Mouse (Mus musculus): ENCODE measurements at regions not wholly inside any gene's neighbourhood (a gene's known extent, or its start where the extent isn't known, plus 50 kb on each side); places are given as distances from the start of the nearest gene placed in this dataset.

DNA sequence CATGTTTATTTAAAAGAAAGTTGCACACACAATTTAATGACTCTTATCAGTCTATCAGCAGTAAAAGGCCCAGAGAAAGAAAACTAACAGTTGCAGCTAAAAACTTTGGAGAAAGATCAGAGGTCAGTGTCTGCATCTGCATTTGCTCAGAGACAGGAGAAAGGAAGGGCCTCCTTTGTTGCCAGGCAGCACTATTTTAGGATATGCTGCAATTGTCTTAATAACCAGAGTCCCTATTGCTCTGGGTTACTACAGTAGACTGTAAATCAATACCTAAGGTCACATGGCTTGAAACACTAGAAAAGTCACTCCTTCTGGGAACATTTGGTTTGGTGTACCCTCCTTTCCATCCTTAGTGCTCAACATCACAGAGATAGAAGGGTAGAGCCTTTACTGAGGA lies 175.7 kb downstream of the Hdgfl1 start:
- H3K9ac ChIP-seq = no peak overlapping the region
- H3K27ac ChIP-seq (replicated peaks) = peak overlapping the region; percentile 61
- no peak overlapping the region for H3K4me2 ChIP-seq
- no peaks in the 10 kb centered on the region for H3K27me3 ChIP-seq
- 0 out of 2 replicates have a peak, but pooled peaks cover 6% of the 10 kb centered on the region for H3K9me3 ChIP-seq
- H3K4me1 ChIP-seq (replicated peaks) = peaks cover 5% of the 10 kb centered on the region
- no peak overlapping the region for H3K4me3 ChIP-seq
- no peak for ATAC-seq (ENCODE audit: low read depth)
- H3K36me3 ChIP-seq = no peaks in the 10 kb centered on the region

DNA sequence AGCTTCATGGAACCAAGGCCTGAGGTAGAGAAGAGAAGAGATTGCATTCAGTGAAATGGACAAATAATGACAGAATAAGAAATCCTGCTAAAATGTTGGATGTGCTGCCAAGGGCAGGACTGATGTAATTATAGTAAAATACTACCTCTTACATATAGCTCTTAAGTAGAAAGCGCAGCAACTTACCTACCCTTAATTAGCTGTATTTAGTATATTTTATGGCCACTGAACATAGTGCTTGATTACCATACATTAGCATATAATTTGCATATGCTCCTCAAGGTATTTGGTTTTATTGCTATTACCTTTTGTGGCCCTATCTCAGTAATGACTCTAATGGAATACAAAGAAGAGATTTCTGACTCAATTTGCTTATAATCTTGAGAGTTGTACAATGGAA lies 176.2 kb downstream of the Hdgfl1 start:
- ATAC-seq (ENCODE audit: low read depth) = peak; percentile 74; the same call in 1 of the 2 replicates
- Histone ChIP-seq H3K9ac (no peak overlapping the region), H3K4me1 (replicated peaks) (peaks cover 5% of the 10 kb centered on the region), H3K36me3 (no peaks in the 10 kb centered on the region), H3K27me3 (no peaks in the 10 kb centered on the region), H3K27ac (replicated peaks) (peak overlapping the region; percentile 38; the same call in 1 of the 2 replicates), H3K4me2 (no peak overlapping the region), H3K4me3 (no peak overlapping the region), H3K9me3 (0 out of 2 replicates have a peak, but pooled peaks cover 3% of the 10 kb centered on the region)
- WGBS = 43% methylated on average over 1 of the region's 1 CpGs

DNA sequence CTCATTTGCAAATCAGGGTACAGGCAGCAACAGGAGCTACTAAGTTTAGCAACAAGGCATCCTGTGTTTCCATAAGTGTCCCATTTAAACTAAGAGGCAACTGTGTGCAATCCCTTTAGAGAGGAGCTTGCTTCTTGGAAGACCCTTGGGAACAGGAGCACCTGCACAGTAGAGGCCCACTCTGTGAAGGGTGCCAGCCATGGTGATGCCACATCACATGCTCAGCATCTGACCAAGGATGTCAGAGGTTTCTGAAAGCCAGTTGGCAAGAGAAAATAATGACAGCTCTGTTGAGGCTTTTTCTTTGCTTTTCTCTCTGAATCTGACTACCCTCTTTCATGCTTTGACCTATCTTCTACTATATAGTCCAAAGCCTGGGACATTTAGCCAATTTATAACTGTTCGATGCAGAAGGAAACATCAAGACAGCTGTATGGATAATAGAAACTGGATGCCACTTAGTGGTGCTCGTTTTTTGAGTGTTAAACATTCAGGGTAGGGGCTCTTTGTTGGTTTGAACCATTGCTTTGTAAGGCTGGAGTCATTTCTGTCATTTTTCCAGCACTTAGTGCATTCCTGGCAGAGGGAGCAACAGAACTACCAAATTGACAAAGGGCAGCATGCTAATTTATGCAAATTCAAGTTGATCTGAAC lies 193.9 kb downstream of the Hdgfl1 start:
- H3K9me3 ChIP-seq = no peaks in the 10 kb centered on the region
- H3K9ac ChIP-seq = no peak overlapping the region
- no peak for ATAC-seq (ENCODE audit: low read depth)
- WGBS = 60% methylated on average over 2 of the region's 2 CpGs
- no peak overlapping the region for H3K27ac ChIP-seq (replicated peaks)
- no peaks in the 10 kb centered on the region for H3K27me3 ChIP-seq
- H3K4me1 ChIP-seq (replicated peaks) = no peaks in the 10 kb centered on the region
- H3K36me3 ChIP-seq = no peaks in the 10 kb centered on the region
- no peak overlapping the region for H3K4me2 ChIP-seq
- H3K4me3 ChIP-seq = no peak overlapping the region

DNA sequence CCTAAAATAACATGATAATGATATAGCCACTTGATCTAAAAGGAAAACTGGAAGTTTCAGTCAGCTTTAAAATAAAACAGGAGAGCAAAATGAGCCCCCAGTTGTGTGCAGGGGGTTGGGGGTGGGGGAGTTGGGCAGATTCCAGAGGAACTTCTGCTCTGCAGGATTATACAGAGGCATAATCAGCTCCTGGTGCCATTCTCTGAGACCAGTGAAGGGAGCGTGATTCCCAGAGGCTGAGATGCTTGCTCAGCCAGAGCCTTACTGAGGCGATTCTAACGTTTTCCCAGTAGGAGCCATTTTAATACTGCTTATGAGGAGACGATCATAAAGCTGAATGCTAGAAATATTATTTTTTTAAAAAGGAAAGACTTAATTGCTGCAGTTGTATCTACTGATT lies 200.5 kb downstream of the Hdgfl1 start:
- no peak overlapping the region for H3K4me2 ChIP-seq
- H3K9me3 ChIP-seq = no peaks in the 10 kb centered on the region
- no peaks in the 10 kb centered on the region for H3K36me3 ChIP-seq
- 0 out of 2 replicates have a peak, but pooled peaks cover 4% of the 10 kb centered on the region for H3K4me1 ChIP-seq (replicated peaks)
- H3K27me3 ChIP-seq = no peaks in the 10 kb centered on the region
- H3K4me3 ChIP-seq = no peak overlapping the region
- no peak overlapping the region for H3K27ac ChIP-seq (replicated peaks)
- H3K9ac ChIP-seq = no peak overlapping the region
- 32% methylated on average over 4 of the region's 4 CpGs for WGBS
- no peak for ATAC-seq (ENCODE audit: low read depth)

DNA sequence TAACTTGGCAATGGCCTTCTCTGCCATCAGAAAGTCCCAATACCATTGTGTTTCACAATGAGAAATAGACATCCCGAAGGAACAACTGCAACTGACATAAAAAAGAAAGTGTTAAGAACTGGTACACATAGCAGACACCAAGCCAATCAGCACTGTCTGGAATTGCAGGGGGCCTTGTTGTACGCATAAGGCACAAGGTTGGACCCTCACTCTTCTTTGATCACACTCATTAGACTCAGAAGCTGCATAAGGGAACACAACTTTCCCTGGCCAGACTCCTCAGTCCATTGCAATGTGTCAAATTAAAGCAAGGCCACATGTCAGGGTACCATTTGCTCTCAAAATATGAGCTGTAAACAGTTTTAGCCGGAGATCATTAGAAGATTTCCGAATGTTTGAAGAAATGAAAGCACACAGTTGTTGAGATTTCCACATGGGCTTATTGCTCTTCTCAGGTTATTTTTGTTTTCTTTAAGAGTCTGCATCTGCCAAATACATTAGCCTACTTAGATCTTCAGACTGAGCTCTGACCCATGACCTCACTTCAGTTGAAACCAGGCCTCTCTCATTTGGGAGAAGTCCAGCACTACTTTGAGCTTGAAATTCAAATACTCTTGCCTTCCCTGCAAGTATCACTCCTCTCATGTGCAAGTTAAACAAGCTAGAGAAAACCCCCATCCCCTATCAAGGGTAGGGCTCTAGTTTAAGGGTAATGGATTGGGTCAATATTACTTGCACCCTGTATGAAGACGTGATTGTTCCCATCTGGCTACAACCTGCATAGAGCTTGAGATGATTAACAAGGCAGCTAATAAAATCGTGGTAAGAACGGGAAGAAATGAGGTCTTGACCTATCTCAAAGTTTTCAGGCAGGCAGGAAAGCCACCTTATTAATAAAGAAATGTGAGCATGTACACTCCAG lies 204.8 kb downstream of the Hdgfl1 start:
- ATAC-seq (ENCODE audit: low read depth) = no peak
- 82% methylated on average over 7 of the region's 7 CpGs for WGBS

DNA sequence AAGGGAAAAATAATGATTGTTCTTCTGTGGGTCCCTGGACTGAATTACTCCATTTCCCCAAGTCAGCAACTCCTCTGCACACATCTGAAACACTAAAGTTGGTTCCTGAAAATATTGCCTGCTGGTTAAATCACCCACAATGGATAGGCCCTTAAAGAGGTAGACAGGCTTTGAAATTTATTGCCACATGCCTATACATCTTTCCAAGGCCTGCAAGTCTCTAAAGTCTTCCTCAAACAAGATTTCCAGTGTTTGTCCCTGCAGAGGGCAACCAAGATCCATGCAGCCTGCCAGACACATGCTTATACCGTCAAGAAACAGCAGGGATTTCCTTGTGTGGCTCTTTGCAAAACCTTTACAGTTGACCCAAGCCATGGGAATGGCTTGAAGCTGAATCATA lies 211.6 kb downstream of the Hdgfl1 start:
- no peak overlapping the region for H3K9ac ChIP-seq

More for the DNA sequence above, 204.8 kb downstream of the Hdgfl1 start:
- 0 out of 2 replicates have a peak, but pooled peaks cover 4% of the 10 kb centered on the region for H3K4me1 ChIP-seq (replicated peaks)
- H3K36me3 ChIP-seq = no peaks in the 10 kb centered on the region
- H3K27me3 ChIP-seq = no peaks in the 10 kb centered on the region
- no peak overlapping the region for H3K4me3 ChIP-seq
- H3K4me2 ChIP-seq = no peak overlapping the region
- H3K27ac ChIP-seq (replicated peaks) = no peak overlapping the region
- no peak overlapping the region for H3K9ac ChIP-seq
- H3K9me3 ChIP-seq = no peaks in the 10 kb centered on the region

DNA sequence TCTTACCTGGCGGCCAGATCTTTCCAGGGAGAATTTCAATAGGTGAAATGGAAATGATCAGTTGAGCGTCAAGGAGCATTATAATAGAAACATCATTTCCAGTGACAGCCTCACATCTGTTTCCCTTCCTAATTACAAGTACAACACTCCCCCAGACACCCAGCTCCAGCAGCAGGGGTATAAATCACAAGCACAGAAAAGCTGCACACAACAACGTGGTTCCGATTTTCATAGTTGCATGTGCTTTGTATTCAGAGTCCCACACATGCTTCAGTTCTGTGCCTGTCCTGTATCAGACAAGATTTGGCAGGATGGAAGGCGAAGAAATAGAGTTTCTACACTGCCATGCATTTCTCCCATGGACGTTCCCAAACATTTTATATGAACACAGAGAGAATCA lies 215.7 kb downstream of the Hdgfl1 start:
- no peaks in the 10 kb centered on the region for H3K9me3 ChIP-seq
- H3K27ac ChIP-seq (replicated peaks) = no peak overlapping the region
- no peak overlapping the region for H3K4me3 ChIP-seq
- ATAC-seq (ENCODE audit: low read depth) = no peak
- no peak overlapping the region for H3K4me2 ChIP-seq
- no peaks in the 10 kb centered on the region for H3K27me3 ChIP-seq
- H3K9ac ChIP-seq = no peak overlapping the region
- H3K36me3 ChIP-seq = no peaks in the 10 kb centered on the region
- peaks cover 9% of the 10 kb centered on the region; the same call in 1 of the 2 replicates for H3K4me1 ChIP-seq (replicated peaks)
- 46% methylated on average over 6 of the region's 6 CpGs for WGBS

More for the DNA sequence above, 211.6 kb downstream of the Hdgfl1 start:
- Histone ChIP-seq H3K36me3 (no peaks in the 10 kb centered on the region), H3K27me3 (no peaks in the 10 kb centered on the region), H3K27ac (replicated peaks) (no peak overlapping the region), H3K4me3 (no peak overlapping the region), H3K4me2 (no peak overlapping the region), H3K4me1 (replicated peaks) (peaks cover 9% of the 10 kb centered on the region; the same call in 1 of the 2 replicates), H3K9me3 (no peaks in the 10 kb centered on the region)
- 13% methylated on average over 1 of the region's 1 CpGs for WGBS
- peak; percentile 50; the same call in 1 of the 2 replicates for ATAC-seq (ENCODE audit: low read depth)

DNA sequence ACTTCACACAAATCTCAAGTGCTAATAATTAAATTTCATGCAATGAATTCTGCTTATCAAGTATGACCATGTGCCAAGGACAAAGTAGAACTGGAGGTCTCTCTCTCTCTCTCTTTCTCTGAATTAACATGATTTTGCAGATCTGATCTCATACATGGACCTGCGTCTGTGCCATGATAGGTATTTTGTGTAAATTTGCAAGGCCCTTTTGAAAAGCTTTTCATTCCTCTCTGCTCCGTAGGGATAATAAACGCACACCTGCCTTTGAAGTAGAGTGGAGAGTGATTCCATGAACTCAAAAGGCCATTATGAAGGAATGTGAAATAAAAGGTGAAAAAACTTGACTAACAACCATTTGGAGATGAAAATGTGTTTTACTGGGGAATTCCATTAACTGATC lies 217.8 kb downstream of the Hdgfl1 start:
- H3K4me1 ChIP-seq (replicated peaks) = peaks cover 9% of the 10 kb centered on the region; the same call in 1 of the 2 replicates
- H3K27me3 ChIP-seq = no peaks in the 10 kb centered on the region
- no peaks in the 10 kb centered on the region for H3K36me3 ChIP-seq
- H3K9me3 ChIP-seq = no peaks in the 10 kb centered on the region
- no peak overlapping the region for H3K27ac ChIP-seq (replicated peaks)
- ATAC-seq (ENCODE audit: low read depth) = no peak
- 89% methylated on average over 3 of the region's 3 CpGs for WGBS
- no peak overlapping the region for H3K4me2 ChIP-seq
- no peak overlapping the region for H3K4me3 ChIP-seq
- H3K9ac ChIP-seq = no peak overlapping the region

DNA sequence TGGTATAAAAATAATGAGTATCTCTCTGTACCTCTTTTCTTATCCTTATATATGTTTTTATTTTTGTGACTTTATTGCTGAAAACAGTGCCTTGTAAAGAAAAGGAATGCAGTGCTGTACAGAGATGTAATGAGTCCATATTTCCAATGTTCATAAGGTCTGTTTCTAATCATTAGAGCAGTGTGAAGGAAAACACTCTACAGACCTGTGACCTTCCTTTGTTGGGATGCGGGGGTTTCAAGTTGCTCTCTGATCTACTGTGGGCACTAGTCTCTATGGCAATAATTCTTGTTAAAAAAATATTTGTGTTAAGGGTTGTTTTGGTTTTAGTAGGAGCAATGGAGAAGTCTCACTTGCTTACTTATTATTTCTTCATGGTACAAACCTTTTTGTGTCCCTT lies 231.0 kb downstream of the Hdgfl1 start:
- Histone ChIP-seq H3K4me3 (no peak overlapping the region), H3K4me2 (no peak overlapping the region), H3K4me1 (replicated peaks) (no peaks in the 10 kb centered on the region), H3K36me3 (no peaks in the 10 kb centered on the region), H3K9ac (no peak overlapping the region), H3K27me3 (no peaks in the 10 kb centered on the region), H3K27ac (replicated peaks) (no peak overlapping the region), H3K9me3 (no peaks in the 10 kb centered on the region)
- 78% methylated on average over 1 of the region's 1 CpGs for WGBS
- ATAC-seq (ENCODE audit: low read depth) = no peak

DNA sequence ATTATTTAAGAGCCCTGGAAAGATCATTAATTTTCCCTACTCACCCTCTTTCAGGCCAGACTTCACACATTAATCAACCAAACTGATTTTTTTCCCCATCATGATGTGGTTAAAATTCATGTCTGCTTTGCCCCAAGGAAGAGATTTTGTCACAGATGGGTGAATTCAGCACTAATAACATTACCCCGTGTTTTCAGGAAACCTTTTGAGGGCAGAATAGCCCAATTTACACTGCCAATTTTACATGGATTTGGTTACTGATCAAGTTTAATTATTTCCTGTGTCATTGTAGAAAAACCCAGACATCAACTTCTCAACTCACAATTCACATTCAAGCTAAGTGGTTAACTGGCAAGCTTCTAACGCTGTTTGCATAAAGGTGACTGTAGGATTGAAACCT lies 233.4 kb downstream of the Hdgfl1 start:
- no peaks in the 10 kb centered on the region for H3K36me3 ChIP-seq
- H3K4me3 ChIP-seq = no peak overlapping the region
- no peak for ATAC-seq (ENCODE audit: low read depth)
- no peaks in the 10 kb centered on the region for H3K4me1 ChIP-seq (replicated peaks)
- H3K27ac ChIP-seq (replicated peaks) = no peak overlapping the region
- WGBS = 50% methylated on average over 2 of the region's 2 CpGs
- no peak overlapping the region for H3K4me2 ChIP-seq
- no peak overlapping the region for H3K9ac ChIP-seq
- H3K9me3 ChIP-seq = no peaks in the 10 kb centered on the region
- H3K27me3 ChIP-seq = no peaks in the 10 kb centered on the region

DNA sequence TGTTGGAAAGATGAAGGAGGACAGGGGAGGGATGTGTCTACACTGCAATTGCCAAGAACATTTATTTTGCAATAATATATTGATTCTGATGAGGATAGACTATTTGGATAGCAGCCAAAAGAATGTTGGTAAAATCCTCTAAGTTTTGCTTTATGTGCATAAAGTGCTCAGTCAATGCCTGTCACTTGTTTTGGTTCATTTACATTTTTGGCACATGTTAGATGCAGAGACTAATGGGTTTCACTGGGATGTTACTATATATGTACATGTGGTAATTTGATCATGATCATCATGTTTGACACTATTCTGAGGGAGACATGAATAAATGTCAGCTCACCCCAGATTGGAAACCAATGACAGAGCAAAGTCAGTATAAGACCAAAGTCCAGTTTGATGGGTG lies 237.2 kb downstream of the Hdgfl1 start:
- no peaks in the 10 kb centered on the region for H3K4me1 ChIP-seq (replicated peaks)
- no peak overlapping the region for H3K4me3 ChIP-seq
- ATAC-seq (ENCODE audit: low read depth) = no peak

DNA sequence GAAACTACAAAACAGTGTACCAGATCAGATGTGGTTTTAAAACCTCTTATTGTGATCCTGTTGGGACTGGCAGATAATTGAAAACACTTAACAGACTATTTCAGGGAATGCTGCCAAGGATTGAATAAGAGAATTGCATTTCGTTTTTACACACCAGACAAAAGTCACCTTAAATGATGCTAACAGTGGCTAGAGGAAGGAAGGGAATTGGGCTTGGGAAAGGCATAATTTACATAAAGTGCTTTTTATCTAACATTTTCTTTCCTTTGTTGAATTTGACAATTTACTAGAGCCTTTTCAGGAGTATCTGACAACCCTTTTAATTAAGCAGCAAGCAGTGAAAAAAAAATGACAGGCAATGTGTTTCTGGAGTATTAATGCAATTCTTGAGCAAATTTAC lies 250.9 kb downstream of the Hdgfl1 start:
- H3K27ac ChIP-seq (replicated peaks) = no peak overlapping the region
- no peaks in the 10 kb centered on the region for H3K36me3 ChIP-seq
- no peak overlapping the region for H3K9ac ChIP-seq
- H3K27me3 ChIP-seq = no peaks in the 10 kb centered on the region
- 23% methylated on average over 1 of the region's 1 CpGs for WGBS
- no peak overlapping the region for H3K4me3 ChIP-seq
- peaks cover 6% of the 10 kb centered on the region; the same call in 1 of the 2 replicates for H3K4me1 ChIP-seq (replicated peaks)
- no peaks in the 10 kb centered on the region for H3K9me3 ChIP-seq
- no peak overlapping the region for H3K4me2 ChIP-seq
- no peak for ATAC-seq (ENCODE audit: low read depth)

More for the DNA sequence above, 237.2 kb downstream of the Hdgfl1 start:
- no peaks in the 10 kb centered on the region for H3K36me3 ChIP-seq
- no peak overlapping the region for H3K27ac ChIP-seq (replicated peaks)
- H3K4me2 ChIP-seq = no peak overlapping the region
- H3K9ac ChIP-seq = no peak overlapping the region
- no peaks in the 10 kb centered on the region for H3K27me3 ChIP-seq
- H3K9me3 ChIP-seq = no peaks in the 10 kb centered on the region

Measured in neural tube, embryonic 13.5 days (tissue).